Mouse (Mus musculus) adipocyte (in vitro differentiated cells): Measurements from ENCODE around the gene Btbd2.
"Not testable (repeated sequence)": the region's sequence is repeated elsewhere in the genome, so short reads cannot be mapped to it uniquely, and the experiment has no call there.

ENCODE experiments used
- DNase-seq: peaks from one replicate; pipeline ENCODE4 v3.0.0-alpha.2; 2016; ENCODE audit warnings: low spot score

Btbd2 gene

GRCm38 (mm10) chr10:80606737-80607350 lies 50.0 kb downstream of the Btbd2 start:
- no peak for DNase-seq

GRCm38 (mm10) chr10:80606306-80606705 lies 50.6 kb downstream of the Btbd2 start:
- DNase-seq = no peak

- not testable (repeated sequence) for DNase-seq
Observed at GRCm38 (mm10) chr10:80605721-80606120, 51.1 kb downstream of the Btbd2 start, which contains the start of gene Gm49322. Gene Gm49322, plus strand, starts transcription at chr10:80606021.

GRCm38 (mm10) chr10:80604988-80605387 lies 51.9 kb downstream of the Btbd2 start:
- DNase-seq = no peak

- DNase-seq = no peak
Observed at GRCm38 (mm10) chr10:80604001-80604509, 52.8 kb downstream of the Btbd2 start.

GRCm38 (mm10) chr10:80603364-80603763 lies 53.5 kb downstream of the Btbd2 start:
- DNase-seq = no peak

- peak; percentile 92 for DNase-seq
Observed at GRCm38 (mm10) chr10:80602698-80603325, 54.1 kb downstream of the Btbd2 start, which contains the start of the genes Scamp4 and Adat3. Gene Scamp4, plus strand, starts transcription at chr10:80602872. Gene Adat3, plus strand, starts transcription at chr10:80602880.

- DNase-seq = no peak
Observed at GRCm38 (mm10) chr10:80596318-80596717, 60.6 kb downstream of the Btbd2 start.
